Mouse (Mus musculus) limb, embryonic 12.5 days (tissue): ENCODE measurements at regions not wholly inside any gene's neighbourhood (a gene's known extent, or its start where the extent isn't known, plus 50 kb on each side); places are given as distances from the start of the nearest gene placed in this dataset.

Experiments used
- ATAC-seq: fragments of 200-750 bp; cut with Nextera tagmentation; 2 replicates; pipeline ENCODE4 v1.8.0; 2017; ENCODE audit warnings: low read depth, moderate TSS enrichment; ENCODE audit not compliant: insufficient number of reproducible peaks, insufficient read depth, low FRiP score, low TSS enrichment
- H3K27ac ChIP-seq: fragments of 300-500 bp; sonication (generic); 2 replicates; pipeline ENCODE4 v1.5.1; 2016; ENCODE audit warnings: mild to moderate bottlenecking, moderate library complexity
- H3K27me3 ChIP-seq: fragments of 300-500 bp; sonication (generic); 2 replicates; pipeline ENCODE4 v1.6.1; 2016; ENCODE audit warnings: mild to moderate bottlenecking, moderate library complexity
- H3K36me3 ChIP-seq: fragments of 300-500 bp; sonication (generic); 2 replicates; pipeline ENCODE4 v1.6.1; 2016; ENCODE audit warnings: mild to moderate bottlenecking, moderate library complexity
- H3K4me1 ChIP-seq: fragments of 300-500 bp; sonication (generic); replicated peaks from 2 replicates; pipeline ENCODE4 v1.6.1; 2016
- H3K4me2 ChIP-seq: fragments of 300-500 bp; sonication (generic); 2 replicates; pipeline ENCODE4 v1.6.1; 2016; ENCODE audit warnings: mild to moderate bottlenecking, moderate library complexity
- H3K4me3 ChIP-seq: fragments of 300-500 bp; sonication (generic); replicated peaks from 2 replicates; pipeline ENCODE4 v1.5.1; 2016; ENCODE audit warnings: mild to moderate bottlenecking
- H3K9ac ChIP-seq: fragments of 300-500 bp; sonication (generic); replicated peaks from 2 replicates; pipeline ENCODE4 v1.6.1; 2016; ENCODE audit warnings: mild to moderate bottlenecking, moderate library complexity
- H3K9me3 ChIP-seq: fragments of 300-500 bp; sonication (generic); 2 replicates; pipeline ENCODE4 v1.6.1; 2016; ENCODE audit warnings: mild to moderate bottlenecking, moderate library complexity
- WGBS: fragments of 180-500 bp; shearing (Covaris S2); methylation state at CpG from one replicate; pipeline ENCODE4 v1.1.7; 2016; 5-methylcytosine and 5-hydroxymethylcytosine counted together

DNA sequence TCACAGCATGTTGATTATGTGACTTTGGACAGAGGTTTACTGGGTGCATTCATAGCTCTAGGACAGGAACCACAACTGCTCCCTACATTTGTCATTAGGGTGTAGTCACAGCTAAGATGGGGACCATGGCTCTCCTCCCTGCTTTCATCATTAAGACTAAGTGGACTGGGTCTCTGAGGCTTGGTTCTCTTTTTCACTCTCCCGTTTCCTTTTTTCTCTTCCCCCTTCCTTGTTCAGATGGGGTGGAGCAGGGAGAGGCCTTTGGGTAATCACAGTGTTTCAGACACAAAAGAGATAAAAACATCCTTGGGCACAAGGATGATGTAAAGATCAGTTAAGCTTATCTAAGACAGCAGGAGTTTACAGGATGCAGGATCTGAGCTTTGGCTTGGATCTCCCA, 144.8 kb downstream of the Efnb2 start:
- H3K27ac ChIP-seq: no peak overlapping the region
- no peak overlapping the region for H3K9ac ChIP-seq
- ATAC-seq: no peak
- no peaks in the 10 kb centered on the region for H3K36me3 ChIP-seq
- 68% methylated on average over 1 of the region's 1 CpGs for WGBS
- H3K4me2 ChIP-seq: no peak overlapping the region
- no peaks in the 10 kb centered on the region for H3K9me3 ChIP-seq
- H3K27me3 ChIP-seq: no peaks in the 10 kb centered on the region
- no peak overlapping the region for H3K4me3 ChIP-seq
- H3K4me1 ChIP-seq: peaks cover 5% of the 10 kb centered on the region; the same call in 1 of the 2 replicates

- Histone ChIP-seq H3K4me2 (no peak overlapping the region), H3K27ac (no peak overlapping the region), H3K36me3 (no peaks in the 10 kb centered on the region), H3K9me3 (no peaks in the 10 kb centered on the region), H3K4me3 (no peak overlapping the region), H3K27me3 (no peaks in the 10 kb centered on the region), H3K9ac (no peak overlapping the region), H3K4me1 (peaks cover 8% of the 10 kb centered on the region)
- ATAC-seq: no peak
- 91% methylated on average over 9 of the region's 9 CpGs for WGBS
Observed at GRCm38 (mm10) chr8:8499921-8500320, 161.1 kb downstream of the Efnb2 start.

DNA sequence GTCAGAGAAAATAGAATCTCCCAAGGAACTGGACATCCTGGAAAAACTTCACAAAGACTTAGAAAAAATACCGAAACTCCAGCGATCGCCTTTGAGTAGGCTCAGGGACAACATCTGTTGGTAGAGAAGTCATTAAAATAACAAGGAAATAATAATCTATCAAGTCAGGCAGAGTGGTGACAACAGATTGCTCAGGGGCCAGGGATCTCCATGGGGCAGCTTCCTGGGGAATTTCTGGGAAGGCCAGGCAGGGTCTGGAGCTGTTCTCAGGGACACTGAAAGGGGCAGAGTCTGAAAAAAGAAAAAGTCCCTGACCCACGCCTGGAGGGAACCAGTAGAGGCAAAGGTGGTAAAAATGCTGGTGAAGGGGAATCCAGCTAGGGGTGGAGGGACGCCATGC, 162.3 kb downstream of the Efnb2 start:
- no peak for ATAC-seq
- no peak overlapping the region for H3K27ac ChIP-seq
- H3K9ac ChIP-seq: no peak overlapping the region
- H3K4me2 ChIP-seq: no peak overlapping the region
- H3K4me3 ChIP-seq: no peak overlapping the region
- peaks cover 8% of the 10 kb centered on the region for H3K4me1 ChIP-seq
- H3K9me3 ChIP-seq: no peaks in the 10 kb centered on the region
- H3K36me3 ChIP-seq: no peaks in the 10 kb centered on the region
- 19% methylated on average over 5 of the region's 5 CpGs for WGBS
- no peaks in the 10 kb centered on the region for H3K27me3 ChIP-seq

- WGBS: 83% methylated on average over 7 of the region's 7 CpGs
- Histone ChIP-seq H3K27ac (no peak overlapping the region), H3K9ac (no peak overlapping the region), H3K4me3 (no peak overlapping the region), H3K9me3 (no peaks in the 10 kb centered on the region), H3K36me3 (no peaks in the 10 kb centered on the region), H3K27me3 (peaks cover 10% of the 10 kb centered on the region), H3K4me2 (no peak overlapping the region), H3K4me1 (peaks cover 8% of the 10 kb centered on the region)
- no peak for ATAC-seq
Observed at GRCm38 (mm10) chr8:8495472-8495871, 165.6 kb downstream of the Efnb2 start.

DNA sequence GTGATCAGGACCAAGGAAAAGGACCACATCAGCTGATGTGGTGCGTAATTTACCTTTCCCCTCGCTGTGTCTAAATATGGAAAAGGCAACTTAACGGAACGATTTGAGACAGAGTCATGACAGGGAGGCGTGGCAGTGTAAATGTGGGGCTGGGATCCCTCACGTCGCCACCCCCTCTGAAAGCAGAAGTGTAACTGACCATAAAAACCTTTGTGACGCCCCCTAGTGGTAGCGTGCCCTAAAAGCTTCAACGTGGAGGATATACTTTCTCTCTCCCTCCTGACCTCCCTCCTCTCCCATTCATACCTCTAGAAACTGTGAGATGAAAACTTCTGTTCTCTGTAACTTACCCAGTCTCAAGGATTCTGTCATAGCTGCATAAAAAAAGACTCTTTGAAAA, 166.8 kb downstream of the Efnb2 start:
- ATAC-seq: no peak
- Histone ChIP-seq H3K4me1 (peaks cover 15% of the 10 kb centered on the region), H3K27me3 (peaks cover 20% of the 10 kb centered on the region), H3K9ac (no peak overlapping the region), H3K36me3 (no peaks in the 10 kb centered on the region), H3K9me3 (no peaks in the 10 kb centered on the region), H3K4me2 (no peak overlapping the region), H3K27ac (no peak overlapping the region), H3K4me3 (no peak overlapping the region)
- WGBS: 93% methylated on average over 10 of the region's 10 CpGs

GRCm38 (mm10) chr8:8491908-8492307, 169.1 kb downstream of the Efnb2 start:
- no peak overlapping the region for H3K4me3 ChIP-seq
- peaks cover 22% of the 10 kb centered on the region for H3K4me1 ChIP-seq
- H3K27ac ChIP-seq: no peak overlapping the region
- WGBS: 82% methylated on average over 2 of the region's 2 CpGs
- H3K9me3 ChIP-seq: no peaks in the 10 kb centered on the region
- ATAC-seq: no peak
- no peaks in the 10 kb centered on the region for H3K36me3 ChIP-seq
- H3K9ac ChIP-seq: no peak overlapping the region
- no peak overlapping the region for H3K4me2 ChIP-seq
- H3K27me3 ChIP-seq: peaks cover 33% of the 10 kb centered on the region

- Histone ChIP-seq H3K27ac (no peak overlapping the region), H3K4me1 (peaks cover 24% of the 10 kb centered on the region), H3K4me3 (no peak overlapping the region), H3K36me3 (no peaks in the 10 kb centered on the region), H3K27me3 (peaks cover 33% of the 10 kb centered on the region), H3K4me2 (peak overlapping the region; percentile 41), H3K9me3 (no peaks in the 10 kb centered on the region), H3K9ac (no peak overlapping the region)
- WGBS: 8% methylated on average over 9 of the region's 9 CpGs
- ATAC-seq: no peak
Observed at GRCm38 (mm10) chr8:8489784-8490183, 171.3 kb downstream of the Efnb2 start.

DNA sequence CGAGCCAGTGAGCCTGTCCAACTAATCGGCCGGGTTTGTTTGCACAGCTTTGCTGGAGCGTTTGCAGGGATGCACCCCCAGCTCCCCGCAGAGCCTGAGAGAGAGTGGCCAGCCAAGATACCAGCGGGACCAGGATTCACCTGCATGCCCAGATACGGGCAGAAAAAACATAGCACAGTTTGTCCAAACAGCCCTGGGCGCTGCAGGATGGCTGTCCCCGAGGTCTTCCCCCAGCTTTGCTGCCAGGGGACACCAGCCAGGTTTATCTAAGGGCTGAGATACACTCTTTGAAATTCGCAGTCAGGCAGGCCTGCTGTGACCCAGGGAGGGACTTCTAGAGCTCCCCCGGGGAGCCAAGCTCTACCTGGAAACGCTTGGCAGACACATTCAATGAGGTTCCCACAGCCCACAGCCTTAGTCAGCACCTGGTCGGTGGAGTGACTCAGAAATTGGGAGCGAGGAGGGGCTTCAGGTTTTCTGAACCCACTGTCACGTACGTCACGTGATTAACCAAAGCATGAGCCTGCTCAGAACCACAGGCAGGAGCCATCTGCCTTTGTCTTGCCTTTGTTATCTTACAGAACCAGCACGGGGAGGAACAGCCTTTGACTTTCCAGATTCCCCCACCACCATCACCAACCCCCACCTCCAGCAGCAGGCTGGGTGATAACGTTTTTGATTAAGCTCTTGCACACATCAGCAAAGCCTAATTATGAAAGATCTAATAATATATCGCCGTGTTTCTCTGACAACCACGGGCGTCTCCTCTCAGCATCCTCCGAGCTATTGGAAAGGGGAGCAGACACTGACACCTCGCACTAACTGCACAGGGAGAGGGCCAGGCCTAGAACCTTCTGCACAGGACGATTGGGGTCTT, 172.1 kb downstream of the Efnb2 start:
- Histone ChIP-seq H3K27me3 (peaks cover 33% of the 10 kb centered on the region), H3K9ac (peak overlapping the region; percentile 18; the same call in 1 of the 2 replicates), H3K27ac (no peak overlapping the region), H3K4me2 (peak overlapping the region; percentile 41), H3K4me1 (peaks cover 28% of the 10 kb centered on the region), H3K4me3 (0 out of 2 replicates have a peak overlapping the region, but pooled peaks have one; percentile 7), H3K36me3 (no peaks in the 10 kb centered on the region), H3K9me3 (no peaks in the 10 kb centered on the region)
- WGBS: 12% methylated on average over 26 of the region's 26 CpGs
- ATAC-seq: peak; percentile 53; the same call in 1 of the 2 replicates

DNA sequence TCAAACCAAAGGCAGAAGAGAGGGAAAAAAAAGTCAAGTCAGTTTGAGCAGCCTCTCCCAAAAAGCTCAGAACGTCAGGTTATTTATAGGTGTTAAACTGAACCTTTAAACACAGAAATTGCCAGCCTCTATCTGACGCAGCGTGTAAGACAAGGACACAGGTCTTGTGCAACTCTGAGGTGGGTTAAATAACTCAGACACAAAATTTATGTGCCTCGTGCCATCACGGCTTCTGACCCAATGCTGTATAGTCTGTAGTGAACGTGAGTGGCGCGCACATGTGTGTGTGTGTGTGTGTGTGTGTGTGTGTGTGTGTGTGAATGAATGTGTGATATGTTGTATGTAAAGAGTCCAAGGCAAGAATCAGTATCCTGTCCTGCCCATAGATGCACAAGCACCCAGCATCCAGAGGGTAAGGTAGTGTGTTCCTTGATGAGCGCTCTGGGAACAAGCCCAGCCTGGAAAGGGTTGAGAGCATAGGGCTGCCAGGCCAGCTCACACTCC, 172.8 kb downstream of the Efnb2 start:
- Histone ChIP-seq H3K4me3 (no peak overlapping the region), H3K36me3 (no peaks in the 10 kb centered on the region), H3K27me3 (peaks cover 33% of the 10 kb centered on the region), H3K9ac (no peak overlapping the region), H3K4me2 (peak overlapping the region; percentile 41), H3K9me3 (no peaks in the 10 kb centered on the region), H3K4me1 (peaks cover 28% of the 10 kb centered on the region), H3K27ac (no peak overlapping the region)
- WGBS: 54% methylated on average over 9 of the region's 9 CpGs
- ATAC-seq: peak; percentile 45; the same call in 1 of the 2 replicates

GRCm38 (mm10) chr8:8487706-8488105, 173.3 kb downstream of the Efnb2 start:
- H3K4me1 ChIP-seq: peaks cover 28% of the 10 kb centered on the region
- ATAC-seq: no peak
- WGBS: 38% methylated on average over 5 of the region's 5 CpGs
- no peak overlapping the region for H3K9ac ChIP-seq
- no peaks in the 10 kb centered on the region for H3K9me3 ChIP-seq
- no peak overlapping the region for H3K4me2 ChIP-seq
- H3K36me3 ChIP-seq: no peaks in the 10 kb centered on the region
- no peak overlapping the region for H3K4me3 ChIP-seq
- H3K27me3 ChIP-seq: peaks cover 32% of the 10 kb centered on the region
- H3K27ac ChIP-seq: no peak overlapping the region

GRCm38 (mm10) chr8:8486866-8487265, 174.2 kb downstream of the Efnb2 start:
- H3K9me3 ChIP-seq: no peaks in the 10 kb centered on the region
- no peak overlapping the region for H3K27ac ChIP-seq
- peaks cover 29% of the 10 kb centered on the region for H3K27me3 ChIP-seq
- no peak overlapping the region for H3K9ac ChIP-seq
- no peak for ATAC-seq
- no peaks in the 10 kb centered on the region for H3K36me3 ChIP-seq
- peaks cover 28% of the 10 kb centered on the region for H3K4me1 ChIP-seq
- no peak overlapping the region for H3K4me3 ChIP-seq
- 66% methylated on average over 3 of the region's 3 CpGs for WGBS
- no peak overlapping the region for H3K4me2 ChIP-seq
